Comparison of ENCODE assay signal across 26 mouse cellular contexts in the genomic region with DNA sequence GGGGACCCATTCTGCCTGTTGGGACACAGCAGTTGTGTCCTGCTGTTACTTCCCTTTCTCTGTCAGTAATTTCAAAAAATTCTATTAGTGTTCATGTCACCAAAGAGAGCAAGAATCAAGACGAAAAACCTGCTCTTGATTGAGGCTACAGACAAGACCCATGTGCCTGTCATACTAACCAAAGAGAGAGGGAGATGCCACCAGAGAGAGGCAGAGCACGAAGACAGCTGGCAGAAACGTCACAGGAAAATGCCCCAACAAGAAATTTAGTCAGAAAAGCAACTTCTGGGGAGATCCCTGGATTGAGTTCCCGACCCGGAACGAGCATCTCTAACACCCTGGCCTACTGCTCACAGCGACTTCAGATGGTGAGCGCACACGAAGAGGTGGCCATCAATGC. TPM values are rescaled to one million over a fixed set of nuclear protein-coding genes. Genes with fewer than 3 reads are reported as not detected.
DNase-seq lines count a peak whose midpoint lies in the region; ATAC-seq and TF ChIP-seq lines count a peak whose summit lies in the region.
"Had no signal": no experiment of that assay in that cellular context is flagged by ENCODE, and none has a peak within 500 bp of the region (broad histone marks: within the 10 kb centered on the region; RNA-seq: fewer than 3 reads in every experiment).

No protein-coding gene starts in this region.

- TF ChIP-seq EP300 in CH12.LX (IDR thresholded peaks at IDR 0.05; ENCODE audit: low read length): no peak; the same call in 1 of the 2 replicates

- in situ Hi-C loops in CH12.LX (cut with MboI; ENCODE audit: low pct_ligation_motif_present, low pct_unique_long_range_greater_than_20kb, low sequenced_read_pairs): no loop called here

- DNase-seq in CH12.LX (ENCODE audit: extremely low read depth): no peak
- DNase-seq in urinary bladder, postnatal 25 days (ENCODE audit: low spot score): no peak
- no peak for DNase-seq in forebrain, postnatal 0 days
- no peak for DNase-seq in midbrain, embryonic 10.5 days (ENCODE audit: low spot score)
- DNase-seq: adrenal gland, adult 2 months; adrenal gland, adult 8-10 months; adrenal gland, postnatal 10 days; adrenal gland, postnatal 14 days; adrenal gland, postnatal 25 days; adrenal gland, postnatal 36 days; B cell, adult 2 months; cerebellum, adult 11 months; cerebellum, adult 11-12 months; cerebellum, adult 18-20 months had no signal

- peak overlapping the region; percentile 28; the same call in 1 of the 2 replicates for H3K9ac ChIP-seq in CH12.LX (ENCODE audit: insufficient read depth, low read depth)
- no peak overlapping the region for H3K9ac ChIP-seq in forebrain, embryonic 13.5 days
- no peak overlapping the region for H3K9ac ChIP-seq in forebrain, postnatal 0 days

- H3K79me2 ChIP-seq in CH12.LX (replicated peaks; ENCODE audit: control insufficient read depth, extremely low read depth, insufficient read depth, poor library complexity, severe bottlenecking): no peaks in the 10 kb centered on the region
- no peaks in the 10 kb centered on the region for H3K79me2 ChIP-seq in myocyte (ENCODE audit: control insufficient read depth, insufficient read depth)

- TF ChIP-seq POLR2A in CH12.LX (IDR thresholded peaks at IDR 0.05; ENCODE audit: low read depth, low read length) (no peak), myocyte (IDR thresholded peaks at IDR 0.05; ENCODE audit: insufficient read length, low read depth) (no peak)

- H3ac ChIP-seq in myocyte (ENCODE audit: control insufficient read depth, insufficient read length): no peak overlapping the region

- peaks cover 32 to 60% of the 10 kb centered on the region in 2 experiments for H3K4me1 ChIP-seq in CH12.LX (ENCODE audit: control insufficient read depth in 1 of 2, insufficient read depth in 2 of 2)
- no peaks in the 10 kb centered on the region for H3K4me1 ChIP-seq in forebrain, embryonic 13.5 days
- no peaks in the 10 kb centered on the region for H3K4me1 ChIP-seq in forebrain, postnatal 0 days (ENCODE audit: insufficient read depth)
- no peaks in the 10 kb centered on the region for H3K4me1 ChIP-seq in midbrain, embryonic 10.5 days

- H3K9me3 ChIP-seq in CH12.LX (replicated peaks; ENCODE audit: low read length): peaks cover 8% of the 10 kb centered on the region
- no peaks in the 10 kb centered on the region for H3K9me3 ChIP-seq in forebrain, embryonic 13.5 days (replicated peaks)
- no peaks in the 10 kb centered on the region for H3K9me3 ChIP-seq in forebrain, postnatal 0 days (ENCODE audit: low read length)
- H3K9me3 ChIP-seq in midbrain, embryonic 10.5 days (replicated peaks): 0 out of 2 replicates have a peak, but pooled peaks cover 5% of the 10 kb centered on the region
- H3K9me3 ChIP-seq: G1E had no signal

- TF ChIP-seq RAD21 in CH12.LX (IDR thresholded peaks at IDR 0.05; ENCODE audit: low read depth, low read length): no peak

- WGBS in forebrain, embryonic 13.5 days: 86% methylated on average over 9 of the region's 9 CpGs
- WGBS in forebrain, postnatal 0 days: 84% methylated on average over 9 of the region's 9 CpGs
- WGBS in midbrain, embryonic 10.5 days: 89% methylated on average over 9 of the region's 9 CpGs

- no peak for TF ChIP-seq CTCF in CH12.LX (conservative IDR thresholded peaks at IDR 0.05 in 1 of 2, IDR thresholded peaks at IDR 0.05 in 1 of 2; ENCODE audit: low read depth in 2 of 2, low read length in 2 of 2)
- TF ChIP-seq CTCF in forebrain, postnatal 0 days (IDR thresholded peaks at IDR 0.05; ENCODE audit: low read depth): no peak

- peak overlapping the region; percentile 35; the same call in 1 of the 2 replicates for H3K27ac ChIP-seq in CH12.LX (ENCODE audit: insufficient read depth, low read depth)
- no peak overlapping the region for H3K27ac ChIP-seq in forebrain, embryonic 13.5 days
- H3K27ac ChIP-seq in forebrain, postnatal 0 days (ENCODE audit: low read depth, low read length): no peak overlapping the region
- no peak overlapping the region for H3K27ac ChIP-seq in midbrain, embryonic 10.5 days (replicated peaks)

- H3K4me2 ChIP-seq in CH12.LX (ENCODE audit: insufficient read depth, low read depth, poor library complexity, severe bottlenecking): 0 out of 2 replicates have a peak overlapping the region, but pooled peaks have one; percentile 12
- H3K4me2 ChIP-seq in myocyte (ENCODE audit: low read depth): peak overlapping the region; percentile 6
- H3K4me2 ChIP-seq in forebrain, embryonic 13.5 days: no peak overlapping the region
- no peak overlapping the region for H3K4me2 ChIP-seq in forebrain, postnatal 0 days (ENCODE audit: low read depth)

- H3K4me3 ChIP-seq in CH12.LX (replicated peaks in 1 of 3; ENCODE audit: low read depth in 2 of 3, low read length in 2 of 3, poor library complexity in 1 of 3): no peak overlapping the region
- H3K4me3 ChIP-seq in myocyte: no peak overlapping the region
- no peak overlapping the region for H3K4me3 ChIP-seq in forebrain, embryonic 13.5 days
- no peak overlapping the region for H3K4me3 ChIP-seq in forebrain, postnatal 0 days (ENCODE audit: low read depth, low read length)
- no peak overlapping the region for H3K4me3 ChIP-seq in midbrain, embryonic 10.5 days

- H3K36me3 ChIP-seq in CH12.LX (replicated peaks in 1 of 2; ENCODE audit: control insufficient read depth in 1 of 2, insufficient read depth in 1 of 2, low read length in 1 of 2): no peaks in the 10 kb centered on the region
- H3K36me3 ChIP-seq in myocyte (ENCODE audit: control insufficient read depth, insufficient read depth): no peaks in the 10 kb centered on the region
- no peaks in the 10 kb centered on the region for H3K36me3 ChIP-seq in forebrain, embryonic 13.5 days (ENCODE audit: poor library complexity, severe bottlenecking)
- no peaks in the 10 kb centered on the region for H3K36me3 ChIP-seq in forebrain, postnatal 0 days (ENCODE audit: insufficient read depth)
- no peaks in the 10 kb centered on the region for H3K36me3 ChIP-seq in midbrain, embryonic 10.5 days

- no peaks in the 10 kb centered on the region for H3K27me3 ChIP-seq in CH12.LX (replicated peaks)
- peaks cover 19% of the 10 kb centered on the region for H3K27me3 ChIP-seq in myocyte (ENCODE audit: control insufficient read depth, insufficient read depth, insufficient read length)
- no peaks in the 10 kb centered on the region for H3K27me3 ChIP-seq in forebrain, embryonic 13.5 days
- H3K27me3 ChIP-seq in forebrain, postnatal 0 days (ENCODE audit: insufficient read depth, low read length): no peaks in the 10 kb centered on the region
- H3K27me3 ChIP-seq in midbrain, embryonic 10.5 days (ENCODE audit: low read depth, poor library complexity, severe bottlenecking): no peaks in the 10 kb centered on the region
- H3K27me3 ChIP-seq: Patski had no signal

- peak; percentile 45 for ATAC-seq in granulocyte monocyte progenitor cell, adult 5-6 weeks (replicated peaks; ENCODE audit: poor library complexity, severe bottlenecking)
- peak; percentile 44 for ATAC-seq in megakaryocyte, adult 5-6 weeks (ENCODE audit: poor library complexity, severe bottlenecking)
- no peak for ATAC-seq in forebrain, embryonic 13.5 days
- no peak for ATAC-seq in forebrain, postnatal 0 days
- ATAC-seq: activated CD4-positive, CD25-positive, alpha-beta regulatory T cell, adult 4 months; CD4-positive, CD25-positive, alpha-beta regulatory T cell, adult 4 months; Patski had no signal

- dilution Hi-C loops in CH12.LX (cut with MboI; ENCODE audit: extremely low pct_ligation_motif_present, extremely low pct_unique_long_range_greater_than_20kb, low sequenced_read_pairs): no loop called here

TF ChIP-seq in CH12.LX, 34 proteins besides CTCF, POLR2A, EP300 and RAD21 (continues in another document):
- peak; percentile 66 for TF ChIP-seq ETS1 (conservative IDR thresholded peaks at IDR 0.05; ENCODE audit: low read depth, low read length)
- no peak; the same call in 1 of the 2 replicates for TF ChIP-seq MXI1 (IDR thresholded peaks at IDR 0.05; ENCODE audit: low read depth, low read length)
- TF ChIP-seq NRF1 (IDR thresholded peaks at IDR 0.05; ENCODE audit: low read depth, low read length): no peak
- TF ChIP-seq POLR2AphosphoS2 (IDR thresholded peaks at IDR 0.05; ENCODE audit: low read depth, low read length): no peak

TF ChIP-seq in myocyte, 11 proteins besides CTCF, POLR2A, EP300 and RAD21 (continues in another document):
- TF ChIP-seq CEBPB (IDR thresholded peaks at IDR 0.05; ENCODE audit: insufficient read depth, poor library complexity, severe bottlenecking) (no peak), MYOD1 (IDR thresholded peaks at IDR 0.05; ENCODE audit: control insufficient read depth in 1 of 3, insufficient read length in 2 of 3, low read depth in 2 of 3) (no peak), TCF12 (IDR thresholded peaks at IDR 0.05; ENCODE audit: insufficient read depth, poor library complexity, severe bottlenecking) (no peak), MAX (IDR thresholded peaks at IDR 0.05; ENCODE audit: low read depth) (no peak)

RNA-seq across cellular contexts. Expression of gene Timm8a2, which starts 14.3 kb away (rescaled TPM):
- total RNA-seq in CH12.LX (2012; rRNA removed) (not detected in 2 replicates), CH12.LX (2014; rRNA removed) (not detected in 2 replicates)
- polyA plus RNA-seq in CH12.LX (2012; ENCODE audit: insufficient read length, low read depth) (not detected in 2 replicates), myocyte (2012; fragmentation: generic; extraction: Trizol) (not detected)
- total RNA-seq in granulocyte monocyte progenitor cell, adult 5-6 weeks (2014; fragmentation: Nextera tagmentation): not detected in 2 replicates
- total RNA-seq in granulocyte monocyte progenitor cell, adult 5-6 weeks (2017): not detected in 2 replicates
- total RNA-seq in megakaryocyte, adult 5-6 weeks (2015): not detected in 2 replicates
- total RNA-seq in megakaryocyte, adult 5-6 weeks (2017): 0.18 TPM in 1 of 2 replicates, not detected in the other
- not detected in 2 replicates for polyA plus RNA-seq in forebrain, embryonic 13.5 days (2015; fragmentation: Nextera tagmentation; extraction: Ambion mirVana)
- total RNA-seq in forebrain, postnatal 0 days (2014; rRNA removed): 1.2 TPM in 1 of 2 replicates, not detected in the other
- polyA plus RNA-seq in forebrain, postnatal 0 days (2015; fragmentation: Nextera tagmentation; extraction: Ambion mirVana): not detected in 2 replicates
- polyA plus RNA-seq in midbrain, embryonic 10.5 days (2016; fragmentation: Nextera tagmentation; extraction: Ambion mirVana): not detected in 2 replicates
- total RNA-seq: adrenal gland, adult 18-20 months; adrenal gland, adult 2 months; adrenal gland, adult 8-10 months; adrenal gland, postnatal 14 days; adrenal gland, postnatal 25 days; adrenal gland, postnatal 36 days; adrenal gland, postnatal 4 days; G1E; MEL had no signal
- polyA plus RNA-seq: activated CD4-positive, CD25-positive, alpha-beta regulatory T cell, adult 4 months; adrenal gland, adult 2 months; C2C12; CD4-positive, CD25-positive, alpha-beta regulatory T cell, adult 4 months; Patski had no signal

RNA-seq across cellular contexts. Expression of gene Tm9sf2, which starts 58.0 kb away (rescaled TPM):
- total RNA-seq in CH12.LX (2012; rRNA removed) (49.2 and 59.6 TPM in 2 replicates), CH12.LX (2014; rRNA removed) (108 and 119 TPM in 2 replicates)
- polyA plus RNA-seq in CH12.LX (2012; ENCODE audit: insufficient read length, low read depth) (73.1 and 85.5 TPM in 2 replicates), myocyte (2012; fragmentation: generic; extraction: Trizol) (64.1 TPM)
- total RNA-seq in granulocyte monocyte progenitor cell, adult 5-6 weeks (2014; fragmentation: Nextera tagmentation): 62.7 and 67.8 TPM in 2 replicates
- total RNA-seq in granulocyte monocyte progenitor cell, adult 5-6 weeks (2017): 108 and 113 TPM in 2 replicates
- 93.2 and 94.6 TPM in 2 replicates for total RNA-seq in megakaryocyte, adult 5-6 weeks (2015)
- 115 and 117 TPM in 2 replicates for total RNA-seq in megakaryocyte, adult 5-6 weeks (2017)
- 103 and 112 TPM in 2 replicates for polyA plus RNA-seq in forebrain, embryonic 13.5 days (2015; fragmentation: Nextera tagmentation; extraction: Ambion mirVana)
- total RNA-seq in forebrain, postnatal 0 days (2014; rRNA removed): 68.7 and 84.3 TPM in 2 replicates
- polyA plus RNA-seq in forebrain, postnatal 0 days (2015; fragmentation: Nextera tagmentation; extraction: Ambion mirVana): 79.1 and 104 TPM in 2 replicates
- 133 and 135 TPM in 2 replicates for polyA plus RNA-seq in midbrain, embryonic 10.5 days (2016; fragmentation: Nextera tagmentation; extraction: Ambion mirVana)

Comparison
In these comparisons a context has a peak if more than half of its experiments do, and no peak if none do; other contexts are left out.
1. H3K4me2 ChIP-seq: peak in CH12.LX (single experiment) and myocyte (single experiment); none in forebrain, embryonic 13.5 days (single experiment) and forebrain, postnatal 0 days (single experiment).
2. ATAC-seq: peak in granulocyte monocyte progenitor cell, adult 5-6 weeks (single experiment) and megakaryocyte, adult 5-6 weeks (single experiment); none in forebrain, embryonic 13.5 days (single experiment) and forebrain, postnatal 0 days (single experiment).